Mouse (Mus musculus) cerebellum, adult 2 months (tissue): ENCODE data around the gene Rabep2. TPM values are rescaled to one million over a fixed set of nuclear protein-coding genes. Genes with fewer than 3 reads are reported as not detected.

Experiments
- DNase-seq, 2 experiments: peaks; one replicate each; pipeline ENCODE4 v3.0.0; 2021
- H3K27ac ChIP-seq: fragments of 200-500 bp; 2 replicates; pipeline ENCODE4 v1.5.1; 2012; ENCODE audit warnings: low read length, control low read depth, inconsistent platforms; ENCODE audit not compliant: insufficient read depth
- H3K27me3 ChIP-seq: fragments of 200-500 bp; 2 replicates; pipeline ENCODE4 v1.6.1; 2012; ENCODE audit warnings: inconsistent platforms, mild to moderate bottlenecking, low read length, moderate library complexity; ENCODE audit not compliant: control insufficient read depth, insufficient read depth
- H3K4me1 ChIP-seq: fragments of 200-500 bp; 2 replicates; pipeline ENCODE4 v1.6.1; 2011; ENCODE audit warnings: low read length; ENCODE audit not compliant: control insufficient read depth, insufficient read depth
- H3K4me3 ChIP-seq: fragments of 200-500 bp; replicated peaks from 2 replicates; pipeline ENCODE3; 2011; ENCODE audit warnings: mild to moderate bottlenecking, low read depth, low read length, control low read depth; ENCODE audit not compliant: insufficient read depth
- CTCF ChIP-seq: fragments of 200-500 bp; IDR thresholded peaks from 2 replicates; pipeline ENCODE4 v1.5.1; 2011; ENCODE audit warnings: low read depth, mild to moderate bottlenecking, control low read depth, low read length, moderate library complexity, borderline replicate concordance; ENCODE audit not compliant: insufficient read depth
- POLR2A ChIP-seq: fragments of 200-500 bp; IDR thresholded peaks from 2 replicates; pipeline ENCODE4 v1.6.1; 2011; ENCODE audit warnings: low read length, control low read depth, borderline replicate concordance; ENCODE audit not compliant: insufficient read depth
- WGBS: fragments of 180-500 bp; shearing (Covaris S2); methylation state at CpG from one replicate; pipeline ENCODE4 v1.1.7; 2018; 5-methylcytosine and 5-hydroxymethylcytosine counted together
- polyA plus RNA-seq: library from polyadenylated mRNA; depleted of rRNA; stranded (reverse); fragments of >200 nt; gene quantifications from 2 replicates; pipeline ENCODE4 v1.2.3, GENCODE M21; 2012

Gene Rabep2
- polyA plus RNA-seq, 1 experiment = 24.0 TPM

DNA sequence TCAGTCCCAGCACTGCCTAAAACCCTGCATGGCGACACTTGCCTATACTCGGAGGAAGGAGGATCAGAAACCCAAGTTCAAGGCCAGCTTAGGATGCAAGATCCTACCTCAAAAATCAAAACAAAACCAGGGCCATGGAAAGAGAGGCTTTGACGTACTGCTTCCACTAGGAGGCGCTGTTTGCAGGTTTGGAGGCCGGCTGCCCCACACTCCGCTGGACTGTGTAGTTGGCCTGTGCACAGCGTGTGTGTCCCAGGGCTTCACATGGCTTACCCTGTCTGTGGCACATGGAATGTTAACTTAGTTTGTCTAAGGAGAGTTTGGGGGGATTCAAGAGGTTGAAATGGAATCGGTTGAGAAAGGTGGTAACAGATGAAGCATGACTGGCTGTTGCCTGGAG is 8.3 kb downstream of the Rabep2 start:
- TF ChIP-seq POLR2A (no peak), CTCF (peak; percentile 78)
- H3K4me1 ChIP-seq = no peaks in the 10 kb centered on the region; the same call in 1 of the 2 replicates
- H3K27me3 ChIP-seq = no peaks in the 10 kb centered on the region
- H3K4me3 ChIP-seq = no peak overlapping the region
- WGBS = 15% methylated on average over 8 of the region's 8 CpGs
- peak; percentile 33 to 58 for DNase-seq
- no peak overlapping the region for H3K27ac ChIP-seq

DNA sequence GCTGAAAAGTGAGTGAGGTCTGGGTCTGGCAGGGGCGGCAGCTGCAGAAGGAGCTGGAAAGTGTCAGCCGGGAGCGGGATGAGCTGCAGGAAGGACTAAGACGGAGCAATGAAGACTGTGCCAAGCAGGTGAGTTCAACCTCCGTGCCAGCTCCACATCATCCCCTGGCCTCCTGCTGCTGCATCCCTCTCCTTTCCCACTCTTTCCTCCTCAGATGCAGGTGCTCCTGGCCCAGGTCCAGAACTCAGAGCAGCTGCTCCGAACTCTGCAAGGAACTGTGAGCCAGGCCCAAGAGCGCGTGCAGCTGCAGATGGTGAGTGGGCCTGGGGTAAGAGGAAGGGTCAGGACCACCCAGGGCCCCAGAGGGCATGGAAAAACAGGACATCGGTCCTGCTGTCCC is 11.6 kb downstream of the Rabep2 start:
- 30% methylated on average over 9 of the region's 9 CpGs for WGBS
- DNase-seq = no peak
- no peak overlapping the region for H3K27ac ChIP-seq
- TF ChIP-seq POLR2A = no peak
- H3K4me1 ChIP-seq = no peaks in the 10 kb centered on the region; the same call in 1 of the 2 replicates
- no peaks in the 10 kb centered on the region for H3K27me3 ChIP-seq
- no peak overlapping the region for H3K4me3 ChIP-seq

DNA sequence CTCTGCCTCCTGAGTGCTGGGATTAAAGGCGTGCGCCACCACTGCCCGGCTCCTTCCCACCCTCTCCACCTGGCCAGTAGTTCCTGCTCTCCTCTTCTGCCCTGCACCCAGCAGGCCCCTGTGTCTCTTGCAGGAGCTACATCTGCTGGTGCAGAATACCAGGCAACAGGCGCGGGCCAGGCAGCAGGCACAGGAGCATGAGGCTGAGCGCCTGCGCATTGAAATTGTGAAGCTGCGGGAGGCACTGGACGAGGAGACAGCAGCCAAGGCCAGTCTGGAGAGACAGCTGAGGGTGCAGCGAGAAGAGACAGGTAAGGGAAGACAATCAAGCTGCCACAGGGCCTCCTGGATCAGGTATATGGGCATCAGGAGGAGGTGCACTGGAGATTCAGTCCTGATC is 15.4 kb downstream of the Rabep2 start:
- TF ChIP-seq CTCF (no peak), POLR2A (no peak)
- Histone ChIP-seq H3K27me3 (no peaks in the 10 kb centered on the region), H3K4me3 (no peak overlapping the region), H3K4me1 (no peaks in the 10 kb centered on the region), H3K27ac (no peak overlapping the region)
- no peak for DNase-seq
- WGBS = 91% methylated on average over 10 of the region's 10 CpGs

DNA sequence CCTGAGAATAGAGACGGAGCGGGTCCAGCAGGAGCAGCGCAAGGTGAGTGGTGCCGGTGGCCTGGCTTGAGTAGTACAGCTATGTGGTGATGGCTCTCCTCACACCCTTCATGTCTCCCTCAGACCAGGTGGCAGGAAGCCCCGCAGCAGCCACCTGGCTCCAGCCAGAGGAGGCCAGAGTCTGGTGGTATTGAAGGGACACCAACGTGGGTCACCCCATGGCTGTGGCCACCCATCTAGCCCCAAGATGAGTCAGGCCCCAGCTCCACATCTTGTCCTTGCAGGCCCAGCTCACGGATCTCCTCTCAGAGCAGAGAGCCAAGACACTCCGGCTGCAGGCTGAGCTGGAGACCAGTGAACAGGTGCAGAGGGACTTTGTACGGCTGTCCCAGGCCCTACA is 16.0 kb downstream of the Rabep2 start:
- WGBS = 91% methylated on average over 9 of the region's 9 CpGs
- Histone ChIP-seq H3K4me3 (no peak overlapping the region), H3K27me3 (no peaks in the 10 kb centered on the region), H3K4me1 (no peaks in the 10 kb centered on the region), H3K27ac (no peak overlapping the region)
- DNase-seq = no peak
- no peak for TF ChIP-seq POLR2A
- TF ChIP-seq CTCF = no peak

DNA sequence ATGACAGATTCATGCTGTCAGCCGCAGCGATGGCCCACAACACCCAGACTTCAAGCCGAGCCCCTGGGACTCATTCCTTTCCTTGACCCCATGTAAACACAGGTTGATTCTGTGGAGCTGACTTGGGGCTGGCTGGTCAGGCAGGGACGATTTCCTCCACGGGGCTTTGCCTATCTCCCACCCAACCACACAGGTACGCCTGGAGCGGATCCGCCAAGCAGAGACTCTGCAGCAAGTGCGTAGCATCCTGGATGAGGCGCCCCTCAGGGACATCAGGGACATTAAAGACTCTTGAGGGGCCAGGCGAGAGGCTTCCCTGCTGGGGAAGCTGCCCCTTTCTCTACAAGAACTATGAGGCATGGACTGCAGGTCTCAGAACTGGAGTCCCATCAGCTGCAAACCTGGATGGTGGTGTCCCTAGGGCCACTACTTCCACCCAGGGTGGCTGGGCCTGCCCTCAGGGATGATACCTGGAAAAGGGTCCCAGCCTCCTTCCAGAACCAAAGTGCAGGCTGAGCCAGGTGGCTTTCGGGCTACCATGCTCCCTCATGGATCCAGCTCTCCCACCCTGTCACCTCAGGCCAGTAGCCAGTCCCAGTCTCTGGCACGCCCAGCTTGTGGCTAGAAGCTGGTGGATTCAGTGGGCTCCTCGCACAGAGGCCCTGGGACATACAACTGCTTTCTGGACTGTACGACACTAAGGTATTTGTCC is 16.7 kb downstream of the Rabep2 start:
- no peaks in the 10 kb centered on the region for H3K4me1 ChIP-seq
- no peak overlapping the region for H3K4me3 ChIP-seq
- H3K27ac ChIP-seq = no peak overlapping the region
- no peaks in the 10 kb centered on the region for H3K27me3 ChIP-seq
- no peak for DNase-seq
- WGBS = 89% methylated on average over 15 of the region's 15 CpGs
- TF ChIP-seq POLR2A (no peak), CTCF (no peak)

DNA sequence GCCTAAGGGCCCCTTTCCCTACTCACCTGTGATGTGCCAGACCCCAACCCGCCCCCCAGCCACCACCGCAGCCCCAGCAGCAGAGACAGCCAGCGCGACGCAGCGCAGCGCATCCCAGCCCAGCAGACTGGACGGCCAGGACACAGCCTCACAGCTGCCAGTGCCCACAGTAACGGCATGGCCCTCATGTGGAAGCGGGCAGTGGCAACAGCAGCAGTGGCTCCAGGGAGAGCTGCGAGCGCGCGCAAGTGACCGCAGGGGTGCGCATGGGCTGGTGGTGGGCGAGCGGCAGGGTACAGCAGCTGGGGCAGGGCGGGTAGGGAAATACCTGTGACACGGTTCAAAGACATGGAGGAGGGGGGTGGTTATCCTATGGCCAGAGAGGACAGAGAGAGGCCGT is 17.7 kb downstream of the Rabep2 start:
- DNase-seq = no peak
- no peak overlapping the region for H3K4me3 ChIP-seq
- no peak for TF ChIP-seq CTCF
- TF ChIP-seq POLR2A = no peak
- WGBS = 93% methylated on average over 21 of the region's 21 CpGs
- no peaks in the 10 kb centered on the region for H3K27me3 ChIP-seq
- no peak overlapping the region for H3K27ac ChIP-seq
- no peaks in the 10 kb centered on the region for H3K4me1 ChIP-seq

GRCm38 (mm10) chr7:126448481-126448880 is 19.9 kb downstream of the Rabep2 start:
- no peak for TF ChIP-seq POLR2A
- no peak for TF ChIP-seq CTCF
- Histone ChIP-seq H3K27ac (no peak overlapping the region), H3K4me1 (no peaks in the 10 kb centered on the region), H3K27me3 (no peaks in the 10 kb centered on the region), H3K4me3 (no peak overlapping the region)
- 62% methylated on average over 19 of the region's 19 CpGs for WGBS
- no peak for DNase-seq

DNA sequence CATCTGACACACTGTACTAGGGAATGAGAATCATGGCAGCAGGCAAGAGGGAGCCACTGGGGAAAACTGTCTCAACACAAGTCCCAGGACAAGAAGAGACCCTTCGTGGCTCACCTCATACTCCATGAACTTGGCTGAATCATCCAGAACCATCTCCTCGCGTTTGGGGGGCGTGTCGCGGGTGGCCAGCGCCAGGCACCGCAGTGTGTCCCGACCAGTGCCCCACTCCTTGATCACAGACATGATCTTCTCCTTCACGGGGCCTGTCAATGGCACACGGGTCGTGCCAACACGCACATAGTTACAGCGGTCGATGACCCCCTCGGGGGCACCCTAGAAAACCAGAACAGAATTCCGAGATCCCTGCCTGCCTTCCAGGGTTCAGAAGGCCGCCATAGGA is 21.4 kb downstream of the Rabep2 start:
- Histone ChIP-seq H3K4me3 (no peak overlapping the region), H3K27me3 (no peaks in the 10 kb centered on the region), H3K4me1 (no peaks in the 10 kb centered on the region), H3K27ac (no peak overlapping the region)
- no peak for DNase-seq
- 85% methylated on average over 18 of the region's 18 CpGs for whole genome bisulfite sequencing
- TF ChIP-seq POLR2A (no peak), CTCF (no peak)
